Mouse (Mus musculus): Measurements from ENCODE around the gene 4930447C04Rik.

Gene 4930447C04Rik

GRCm38 (mm10) chr12:72942171-72942570 lies 1.6 kb upstream of the 4930447C04Rik start:
- no peak for DNase-seq

- no peak for DNase-seq
These were observed 951 bp upstream of the 4930447C04Rik start for GRCm38 (mm10) chr12:72941398-72942051.

DNA sequence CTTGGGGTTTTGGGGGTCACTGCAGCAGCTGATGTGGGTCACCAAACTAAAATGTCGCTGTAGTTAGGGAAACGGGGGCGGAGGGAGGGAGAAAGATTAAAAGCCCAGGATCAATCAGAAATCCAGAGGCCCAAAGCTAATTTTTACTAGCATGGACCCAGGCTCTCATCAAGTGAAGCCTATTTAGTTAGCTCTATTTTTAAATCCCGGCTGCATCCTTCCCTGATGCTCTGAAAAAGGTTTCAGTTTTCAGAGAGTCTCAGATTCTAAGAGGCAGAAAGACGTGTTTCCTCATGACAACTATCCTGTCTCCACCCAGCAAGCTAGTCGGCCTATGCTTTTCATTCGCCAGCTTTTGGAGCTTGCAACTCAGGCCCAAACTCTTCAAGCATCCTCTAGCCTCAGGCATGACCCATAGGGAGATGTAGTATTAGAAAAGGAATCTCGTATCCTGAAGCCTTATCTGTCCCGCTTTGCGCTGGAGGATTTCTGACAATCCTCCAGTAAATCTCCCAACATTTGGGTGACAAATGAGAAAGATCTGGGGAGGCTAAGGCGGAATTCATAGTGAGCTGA lies 336 bp upstream of the 4930447C04Rik start:
- DNase-seq = no peak

GRCm38 (mm10) chr12:72939616-72940015 lies 958 bp downstream of the 4930447C04Rik start, which contains the start of gene Six6:
TSS of gene Six6 (plus strand) at chr12:72939892.
- DNase-seq = no peak

- DNase-seq = no peak
These were observed 1.7 kb downstream of the 4930447C04Rik start for GRCm38 (mm10) chr12:72938600-72939490.

DNA sequence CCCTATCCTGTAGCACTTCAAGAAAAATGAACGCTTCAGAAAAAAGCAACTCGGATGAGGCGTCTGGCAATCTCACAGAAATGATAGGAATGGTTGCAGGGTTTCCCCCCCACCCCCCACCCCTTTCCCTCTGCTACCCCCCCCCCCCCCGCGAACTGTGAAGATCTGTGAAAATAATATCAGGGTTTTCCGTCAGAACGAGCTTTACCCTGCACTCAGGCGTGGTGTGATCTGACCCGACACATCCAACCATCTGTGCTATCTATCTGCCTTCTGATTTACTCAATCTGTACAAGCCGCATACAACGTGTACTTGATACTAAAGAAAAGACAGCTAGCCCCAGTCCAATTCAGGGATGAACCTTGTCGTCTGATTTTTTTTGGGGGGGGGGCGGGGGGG lies 2.4 kb downstream of the 4930447C04Rik start:
- DNase-seq = no peak

- DNase-seq = no peak
These were observed 2.9 kb downstream of the 4930447C04Rik start for GRCm38 (mm10) chr12:72937537-72938120.

DNA sequence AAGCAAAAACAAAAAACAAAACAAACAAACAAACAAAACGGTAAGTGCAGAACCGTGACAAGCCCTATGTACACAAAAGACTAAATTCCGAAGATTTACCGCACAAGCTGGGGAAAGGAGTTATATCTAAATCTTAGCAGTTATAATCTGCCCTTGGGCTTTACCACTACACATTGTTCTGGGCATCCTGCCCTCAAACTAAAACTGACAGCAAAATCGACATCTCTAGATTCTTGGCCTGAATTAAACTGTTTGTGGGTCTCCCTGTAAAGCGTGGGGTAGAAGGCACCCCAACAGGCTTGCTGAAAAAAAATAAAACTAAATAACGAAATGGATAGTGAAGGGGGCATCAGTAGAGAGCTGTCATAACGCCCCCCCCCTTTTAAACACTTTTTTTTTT lies 3.8 kb downstream of the 4930447C04Rik start:
- no peak for DNase-seq

DNA sequence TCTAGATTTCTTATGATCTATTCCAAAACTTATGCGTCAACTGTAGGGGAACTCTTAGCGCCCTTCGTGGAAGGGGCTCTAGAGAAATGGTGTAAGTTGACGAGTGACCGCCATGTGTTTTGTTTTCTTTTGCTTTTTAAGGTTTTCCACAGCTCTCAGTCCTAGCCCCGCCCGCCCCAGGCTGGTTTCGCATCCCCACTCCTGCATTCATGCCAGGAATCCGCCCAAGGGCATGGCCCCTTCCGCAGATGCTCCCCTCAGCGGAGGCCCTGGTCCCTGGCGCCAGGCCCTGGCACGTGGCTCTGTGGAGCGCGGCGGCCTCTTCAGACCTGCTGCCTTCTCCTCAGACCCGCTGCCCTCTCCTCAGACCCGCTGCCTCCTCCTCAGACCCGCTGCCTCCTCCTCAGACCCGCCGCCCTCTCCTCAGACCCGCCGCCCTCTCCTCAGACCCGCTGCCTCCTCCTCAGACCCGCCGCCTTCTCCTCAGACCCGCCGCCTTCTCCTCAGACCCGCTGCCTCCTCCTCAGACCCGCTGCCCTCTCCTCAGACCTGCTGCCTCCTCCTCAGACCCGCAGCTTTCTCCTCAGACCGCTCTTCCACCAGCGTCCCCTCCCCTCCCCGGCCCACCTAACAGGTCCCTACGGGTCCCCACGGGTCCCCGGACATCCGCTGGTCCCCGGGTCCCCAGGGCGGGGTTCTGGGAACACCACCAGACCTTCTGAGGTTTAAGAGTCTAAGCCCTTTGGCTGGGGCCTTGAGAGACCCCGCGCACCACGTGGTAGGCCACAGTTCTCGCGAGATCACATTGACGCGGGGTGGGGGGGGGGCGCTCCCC lies 23.2 kb downstream of the 4930447C04Rik start:
- DNase-seq = no peak

GRCm38 (mm10) chr12:72854377-72855032 lies 86.1 kb downstream of the 4930447C04Rik start:
- no peak for DNase-seq

DNA sequence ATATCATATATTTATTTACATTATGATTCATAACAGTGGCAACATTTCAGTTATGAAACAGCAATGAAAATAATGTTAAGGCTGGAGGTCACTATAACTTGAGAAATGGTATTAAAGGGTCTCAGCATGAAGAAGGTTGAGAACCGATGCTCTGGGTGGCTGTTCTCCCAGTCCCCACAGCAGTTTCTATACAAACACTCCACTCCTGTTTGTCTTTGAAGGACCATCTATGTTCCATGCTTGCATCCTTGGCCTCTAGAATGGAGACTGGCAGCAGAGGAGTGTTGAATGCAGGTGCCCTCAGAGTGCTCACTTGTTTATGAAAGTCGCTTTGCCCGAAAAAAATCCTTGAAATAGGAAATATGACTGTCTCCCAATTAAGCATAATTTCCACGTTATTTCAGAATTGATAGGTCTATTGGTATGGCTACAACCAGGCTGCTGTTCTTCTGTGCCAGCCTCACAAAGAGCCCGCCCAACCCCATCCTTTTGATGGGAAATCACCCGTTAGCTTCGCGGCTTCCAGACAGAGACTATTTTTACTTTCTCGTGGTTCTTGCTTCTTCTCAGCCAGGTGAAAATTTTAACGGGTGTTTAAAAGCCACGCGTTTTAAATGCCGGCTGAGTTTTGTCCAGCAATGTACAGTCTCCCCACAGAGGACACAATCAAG lies 87.0 kb downstream of the 4930447C04Rik start:
- DNase-seq = no peak

GRCm38 (mm10) chr12:72852264-72852663 lies 88.3 kb downstream of the 4930447C04Rik start:
- DNase-seq = no peak

GRCm38 (mm10) chr12:72850146-72850545 lies 90.4 kb downstream of the 4930447C04Rik start:
- DNase-seq = no peak

- DNase-seq = peak; percentile 42
These were observed 92.8 kb downstream of the 4930447C04Rik start for GRCm38 (mm10) chr12:72847725-72848124.

DNA sequence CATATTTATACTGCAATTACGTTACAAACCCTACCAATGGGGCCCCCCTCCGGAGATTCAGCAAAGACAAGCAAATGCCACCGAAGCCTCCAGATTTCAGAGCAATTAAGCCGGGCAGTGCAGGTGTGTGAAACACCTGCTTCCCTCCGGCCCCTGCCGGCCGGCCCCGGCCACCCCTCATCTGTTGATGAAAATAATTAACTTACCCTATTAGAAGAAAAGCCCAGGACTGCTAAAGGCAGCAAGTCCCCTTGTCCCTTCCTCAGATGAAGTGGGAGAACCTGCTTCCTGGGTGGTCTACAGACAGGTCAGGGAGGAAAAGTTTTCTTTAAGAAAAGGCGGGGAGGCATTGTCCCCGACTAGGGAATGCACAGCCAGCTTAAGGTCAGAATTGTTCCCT lies 94.6 kb downstream of the 4930447C04Rik start:
- no peak for DNase-seq

GRCm38 (mm10) chr12:72843973-72844620 lies 96.5 kb downstream of the 4930447C04Rik start:
- DNase-seq = peak; percentile 76

DNA sequence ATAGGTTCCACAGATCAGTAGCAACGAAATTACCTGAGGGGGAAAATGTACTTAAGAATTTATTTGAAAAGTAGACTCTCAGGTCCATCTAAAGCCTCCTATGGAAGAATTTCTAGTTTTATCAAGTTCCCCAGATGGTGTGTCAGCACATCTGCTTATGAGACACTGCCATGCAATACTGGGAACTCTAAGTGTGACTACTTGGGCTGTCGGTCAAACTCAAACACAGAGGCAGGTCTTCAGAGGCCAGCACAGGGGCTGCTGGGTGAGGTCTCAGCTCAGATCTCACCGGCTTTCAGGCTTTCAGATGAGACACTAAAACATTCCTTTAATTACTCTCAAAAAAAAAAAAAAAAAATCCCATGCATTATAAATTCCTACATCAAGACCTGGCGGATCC lies 97.0 kb downstream of the 4930447C04Rik start:
- DNase-seq = no peak

GRCm38 (mm10) chr12:72843135-72843534 lies 97.4 kb downstream of the 4930447C04Rik start:
- no peak for DNase-seq

GRCm38 (mm10) chr12:72841500-72841899 lies 99.1 kb downstream of the 4930447C04Rik start:
- DNase-seq = no peak

DNA sequence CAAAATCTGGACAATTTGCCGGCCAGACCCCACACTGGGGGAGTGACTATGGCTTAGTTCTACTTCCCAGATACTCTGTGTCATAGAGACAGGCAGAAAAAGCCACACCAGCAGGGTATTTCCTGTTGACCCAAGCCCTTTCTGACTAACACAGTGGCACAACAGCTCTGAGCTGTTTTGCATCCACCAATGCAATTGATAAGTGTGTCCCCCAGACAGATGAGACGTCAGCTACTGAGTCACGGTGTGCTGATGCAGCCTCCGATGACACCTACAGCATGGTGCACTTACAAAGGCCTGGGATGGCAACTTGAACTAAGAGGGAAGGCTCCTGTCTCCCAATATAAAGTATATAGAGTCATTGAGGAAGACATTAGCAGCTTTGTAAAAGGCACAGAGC lies 103.3 kb downstream of the 4930447C04Rik start:
- no peak for DNase-seq

Measured in thymus, postnatal 25 days (tissue).